ENCODE assay signal across 10 mouse cellular contexts in genomic region chr12:112762018-112762417, GRCm38 (mm10). TPM values are rescaled to one million over a fixed set of nuclear protein-coding genes. Genes with fewer than 3 reads are reported as not detected.
DNase-seq lines count a peak whose midpoint lies in the region; ATAC-seq and TF ChIP-seq lines count a peak whose summit lies in the region.
"Had no signal": no experiment of that assay in that cellular context is flagged by ENCODE, and none has a peak within 500 bp of the region (broad histone marks: within the 10 kb centered on the region; RNA-seq: fewer than 3 reads in every experiment).

No protein-coding gene starts in this region.

- DNase-seq in testis, postnatal 10 days (ENCODE audit: low spot score) = peak; percentile 38
- DNase-seq in testis, postnatal 14 days (ENCODE audit: low spot score) = no peak
- DNase-seq in lung, postnatal 0 days (ENCODE audit: low spot score) = peak; percentile 4
- DNase-seq in spleen, postnatal 36 days (ENCODE audit: low spot score in 2 of 2) = peak; percentile 85
- no peak for DNase-seq in cerebellum, postnatal 10 days
- no peak for DNase-seq in left cerebral cortex, adult 18-20 months (ENCODE audit: low spot score in 2 of 2)
- DNase-seq in midbrain, embryonic 10.5 days (ENCODE audit: low spot score) = no peak
- DNase-seq: right cerebral cortex, adult 18-20 months had no signal

- no peak overlapping the region for H3K27ac ChIP-seq in lung, postnatal 0 days (ENCODE audit: low read length)
- H3K27ac ChIP-seq in midbrain, embryonic 10.5 days (replicated peaks) = no peak overlapping the region
- H3K27ac ChIP-seq: midbrain, embryonic 12.5 days had no signal

- no peaks in the 10 kb centered on the region for H3K36me3 ChIP-seq in lung, postnatal 0 days (ENCODE audit: insufficient read depth, low read length)
- no peaks in the 10 kb centered on the region for H3K36me3 ChIP-seq in midbrain, embryonic 10.5 days
- H3K36me3 ChIP-seq: midbrain, embryonic 12.5 days had no signal

- WGBS in lung, postnatal 0 days = 85% methylated on average over 3 of the region's 3 CpGs
- WGBS in midbrain, embryonic 10.5 days = 79% methylated on average over 3 of the region's 3 CpGs

- H3K9me3 ChIP-seq in lung, postnatal 0 days (ENCODE audit: low read length) = no peaks in the 10 kb centered on the region
- H3K9me3 ChIP-seq in midbrain, embryonic 10.5 days (replicated peaks) = 0 out of 2 replicates have a peak, but pooled peaks cover 3% of the 10 kb centered on the region
- H3K9me3 ChIP-seq: midbrain, embryonic 12.5 days had no signal

- no peak overlapping the region for H3K4me2 ChIP-seq in lung, postnatal 0 days (replicated peaks; ENCODE audit: low read depth, low read length)
- H3K4me2 ChIP-seq: midbrain, embryonic 12.5 days had no signal

- no peak for TF ChIP-seq CTCF in lung, postnatal 0 days (IDR thresholded peaks at IDR 0.05)

- no peaks in the 10 kb centered on the region for H3K4me1 ChIP-seq in lung, postnatal 0 days (ENCODE audit: insufficient read depth, low read depth, low read length)
- 0 out of 2 replicates have a peak, but pooled peaks cover 3% of the 10 kb centered on the region for H3K4me1 ChIP-seq in midbrain, embryonic 10.5 days
- H3K4me1 ChIP-seq: midbrain, embryonic 12.5 days had no signal

- TF ChIP-seq EP300 in lung, postnatal 0 days (IDR thresholded peaks at IDR 0.05) = no peak

- no peaks in the 10 kb centered on the region for H3K27me3 ChIP-seq in lung, postnatal 0 days (replicated peaks; ENCODE audit: insufficient read depth, low read length)
- H3K27me3 ChIP-seq in midbrain, embryonic 10.5 days (ENCODE audit: low read depth, poor library complexity, severe bottlenecking) = no peaks in the 10 kb centered on the region
- H3K27me3 ChIP-seq: midbrain, embryonic 12.5 days had no signal

- peak; percentile 83 for ATAC-seq in granulocyte monocyte progenitor cell, adult 5-6 weeks (replicated peaks; ENCODE audit: poor library complexity, severe bottlenecking)
- ATAC-seq in lung, postnatal 0 days = no peak; the same call in 1 of the 2 replicates

- no peak overlapping the region for H3K9ac ChIP-seq in lung, postnatal 0 days (replicated peaks; ENCODE audit: low read depth)
- H3K9ac ChIP-seq: midbrain, embryonic 12.5 days had no signal

- H3K4me3 ChIP-seq in lung, postnatal 0 days (ENCODE audit: low read depth, low read length) = no peak overlapping the region
- no peak overlapping the region for H3K4me3 ChIP-seq in midbrain, embryonic 10.5 days
- H3K4me3 ChIP-seq: midbrain, embryonic 12.5 days had no signal

RNA-seq across cellular contexts. Expression of gene Pld4, which starts 1.6 kb away (rescaled TPM):
- 39.4 and 92.1 TPM in 2 replicates for total RNA-seq in granulocyte monocyte progenitor cell, adult 5-6 weeks (2014; fragmentation: Nextera tagmentation)
- 21.1 and 25.4 TPM in 2 replicates for total RNA-seq in granulocyte monocyte progenitor cell, adult 5-6 weeks (2017)
- 19.6 and 23.8 TPM in 2 replicates for polyA plus RNA-seq in lung, postnatal 0 days (2015; fragmentation: Nextera tagmentation; extraction: Ambion mirVana)
- 1 to 10 TPM; 9.7 to 10.0 TPM for total RNA-seq in left cerebral cortex, adult 18-20 months (2021)
- polyA plus RNA-seq in midbrain, embryonic 10.5 days (2016; fragmentation: Nextera tagmentation; extraction: Ambion mirVana) = 3.7 and 5.7 TPM in 2 replicates

RNA-seq across cellular contexts. Expression of gene Ahnak2, which starts 40.4 kb away (rescaled TPM):
- total RNA-seq in granulocyte monocyte progenitor cell, adult 5-6 weeks (2014; fragmentation: Nextera tagmentation) = not detected in 2 replicates
- not detected in 2 replicates for total RNA-seq in granulocyte monocyte progenitor cell, adult 5-6 weeks (2017)
- polyA plus RNA-seq in lung, postnatal 0 days (2015; fragmentation: Nextera tagmentation; extraction: Ambion mirVana) = 4.8 and 4.9 TPM in 2 replicates
- total RNA-seq in left cerebral cortex, adult 18-20 months (2021) = 1 to 10 TPM; 5.8 to 6.6 TPM
- polyA plus RNA-seq in midbrain, embryonic 10.5 days (2016; fragmentation: Nextera tagmentation; extraction: Ambion mirVana) = 0.06 and 0.11 TPM in 2 replicates

RNA-seq across cellular contexts. Expression of gene Cep170b, which starts 41.8 kb away (rescaled TPM):
- total RNA-seq in granulocyte monocyte progenitor cell, adult 5-6 weeks (2014; fragmentation: Nextera tagmentation) = 1.6 and 9.2 TPM in 2 replicates
- total RNA-seq in granulocyte monocyte progenitor cell, adult 5-6 weeks (2017) = 0.56 and 1.2 TPM in 2 replicates
- polyA plus RNA-seq in lung, postnatal 0 days (2015; fragmentation: Nextera tagmentation; extraction: Ambion mirVana) = 17.5 and 20.8 TPM in 2 replicates
- 100 to 1,000 TPM; 267 to 284 TPM for total RNA-seq in left cerebral cortex, adult 18-20 months (2021)
- polyA plus RNA-seq in midbrain, embryonic 10.5 days (2016; fragmentation: Nextera tagmentation; extraction: Ambion mirVana) = 3.3 and 4.3 TPM in 2 replicates

RNA-seq across cellular contexts. Expression of gene Clba1, which starts 46.7 kb away (rescaled TPM):
- total RNA-seq in granulocyte monocyte progenitor cell, adult 5-6 weeks (2014; fragmentation: Nextera tagmentation) = 1.7 and 2.4 TPM in 2 replicates
- total RNA-seq in granulocyte monocyte progenitor cell, adult 5-6 weeks (2017) = 0.30 and 1.2 TPM in 2 replicates
- 17.8 and 19.0 TPM in 2 replicates for polyA plus RNA-seq in lung, postnatal 0 days (2015; fragmentation: Nextera tagmentation; extraction: Ambion mirVana)
- 10 to 100 TPM; 19.6 to 22.1 TPM for total RNA-seq in left cerebral cortex, adult 18-20 months (2021)
- polyA plus RNA-seq in midbrain, embryonic 10.5 days (2016; fragmentation: Nextera tagmentation; extraction: Ambion mirVana) = 13.7 and 14.4 TPM in 2 replicates

Comparison
In these comparisons a context has a peak if more than half of its experiments do, and no peak if none do; other contexts are left out.
1. DNase-seq: peak in testis, postnatal 10 days (single experiment), lung, postnatal 0 days (single experiment) and spleen, postnatal 36 days (2 of 2); none in testis, postnatal 14 days (single experiment), cerebellum, postnatal 10 days (0 of 2), left cerebral cortex, adult 18-20 months (0 of 2) and midbrain, embryonic 10.5 days (single experiment).
2. RNA of gene Ahnak2, which starts 40.4 kb away (total RNA-seq): 5.8 to 6.6 TPM in left cerebral cortex, adult 18-20 months; not detected in granulocyte monocyte progenitor cell, adult 5-6 weeks; every median in the first group is over 4 times any median in the second.
3. RNA of gene Cep170b, which starts 41.8 kb away (total RNA-seq): 267 to 284 TPM in left cerebral cortex, adult 18-20 months; 0.56 to 9.2 TPM in granulocyte monocyte progenitor cell, adult 5-6 weeks; every median in the first group is over 10 times any median in the second.